Mouse (Mus musculus) left cerebral cortex, postnatal 4 days (tissue): Measurements from ENCODE around the gene Rabep1. TPM values are rescaled to one million over a fixed set of nuclear protein-coding genes. Genes with fewer than 3 reads are reported as not detected.

ENCODE experiments used
- DNase-seq: peaks from one replicate; pipeline ENCODE4 v3.0.0-alpha.2; 2022
- intact Hi-C: fragments of 180-260 bp; cut with DNase I; formaldehyde crosslinking; loops from one replicate; pipeline ENCODE4 v1.15.1; 2025
- total RNA-seq, 2 experiments: library from RNA; stranded (reverse); gene quantifications; 2 replicates each; pipeline ENCODE4 v1.2.3; 2021

Rabep1 gene
- total RNA-seq, 2 experiments from 2014 or later: 126 TPM

DNA sequence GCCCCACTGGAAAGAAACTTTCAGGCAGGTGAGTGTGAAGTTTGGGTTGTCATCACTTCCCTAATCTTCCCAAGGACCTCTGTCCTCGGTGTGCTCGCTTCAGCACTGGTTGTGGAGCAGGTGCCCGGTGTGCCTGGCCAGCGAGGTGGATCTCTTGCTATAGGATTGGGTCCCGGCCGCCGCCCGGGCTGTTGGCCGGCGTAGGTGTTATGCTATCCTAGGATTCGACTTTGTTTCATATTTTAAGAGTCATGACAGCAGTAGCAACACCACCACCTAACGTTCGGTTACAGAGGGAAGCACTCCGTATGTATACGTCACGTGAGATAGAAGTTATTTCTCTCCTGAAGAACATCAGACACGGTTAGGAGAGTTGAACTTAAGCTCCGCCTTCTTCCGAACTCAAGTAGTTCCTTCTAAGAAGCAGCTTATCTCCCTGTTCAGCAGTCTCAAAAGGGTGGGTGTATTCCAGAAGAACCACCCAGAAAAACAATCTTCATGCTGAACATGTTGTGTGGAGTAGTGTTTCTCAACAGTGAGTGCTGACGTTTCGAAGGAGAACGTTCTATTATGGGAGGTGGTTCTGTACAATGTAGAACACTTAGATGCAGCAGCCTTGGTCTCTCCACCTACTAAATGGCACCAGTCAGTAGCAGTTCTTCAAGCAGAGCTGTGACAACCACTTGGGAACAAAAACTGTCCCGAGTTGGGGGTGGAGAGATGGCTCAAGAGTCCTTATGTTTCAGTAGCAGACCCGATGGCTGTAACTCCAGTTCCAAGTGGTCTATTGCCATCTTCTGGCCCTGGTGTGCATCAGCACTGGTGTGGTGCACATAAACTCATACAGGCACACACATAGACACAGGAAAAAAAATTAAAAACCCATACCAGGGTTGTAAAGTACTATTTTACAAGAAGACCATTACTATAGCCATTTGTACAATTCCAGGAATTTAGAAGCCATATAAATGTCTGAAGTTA lies 126.3 kb downstream of the Rabep1 start:
- intact Hi-C loops: no loop called here
- DNase-seq: no peak

DNA sequence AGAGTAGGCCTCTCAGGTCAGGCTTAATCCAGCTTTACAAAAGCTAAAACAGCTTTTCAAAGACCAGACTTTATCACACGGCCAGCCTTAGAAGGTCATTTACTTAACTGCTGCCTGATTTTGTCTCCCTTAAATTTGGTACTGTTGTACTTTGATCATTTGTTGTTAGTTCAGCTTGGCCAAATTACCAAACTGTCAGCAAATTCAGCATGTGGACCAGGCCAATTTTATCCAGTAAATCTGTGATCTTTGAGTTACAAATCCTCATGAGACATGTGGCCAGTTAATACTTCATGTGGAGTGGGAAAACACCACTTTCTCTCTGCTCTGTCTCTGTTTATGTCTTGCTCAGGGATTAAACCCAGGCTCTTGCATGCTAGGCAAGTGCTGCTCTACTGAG lies 128.0 kb downstream of the Rabep1 start:
- no peak for DNase-seq
- intact Hi-C loops: no loop called here

DNA sequence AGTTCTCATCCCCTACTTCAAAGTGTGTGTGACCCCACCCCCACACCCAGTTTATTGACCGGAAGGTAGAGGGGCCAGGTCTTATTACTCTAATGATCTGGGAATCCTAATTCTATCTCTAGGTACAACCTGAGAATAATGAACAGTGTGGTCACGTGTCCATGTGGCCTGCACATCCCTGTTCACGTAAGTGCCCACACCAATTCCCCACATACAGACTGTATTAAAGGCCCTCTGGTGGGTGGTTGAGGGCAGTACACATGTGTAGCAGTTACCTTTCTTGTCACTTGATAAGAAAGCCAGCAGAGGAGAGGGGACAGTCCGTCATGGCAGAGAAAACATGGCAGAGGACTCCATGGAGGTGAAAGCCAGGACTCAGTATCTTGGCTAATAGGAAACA lies 129.4 kb downstream of the Rabep1 start:
- DNase-seq: peak; percentile 7
- intact Hi-C loops: no loop called here

DNA sequence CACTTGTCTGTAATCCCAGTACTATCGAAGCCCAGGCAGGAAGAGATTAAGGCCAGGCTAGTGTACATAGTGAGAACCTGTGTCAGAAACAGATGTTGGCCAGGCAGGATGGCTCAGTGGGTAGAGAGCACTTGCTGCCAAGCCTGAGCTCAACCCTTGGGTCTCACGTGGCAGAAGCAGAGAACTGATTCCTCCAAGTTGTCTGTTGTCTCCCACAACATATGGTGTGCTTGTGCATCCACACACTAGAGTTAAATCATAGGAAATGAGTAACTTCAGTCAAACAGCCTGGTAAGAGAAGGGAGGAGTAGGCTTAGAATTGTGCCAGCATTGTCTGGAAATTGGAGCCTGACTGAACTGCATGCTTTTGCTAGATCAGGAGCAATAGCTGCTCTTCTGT lies 130.6 kb downstream of the Rabep1 start:
- intact Hi-C loops: no loop called here
- no peak for DNase-seq

DNA sequence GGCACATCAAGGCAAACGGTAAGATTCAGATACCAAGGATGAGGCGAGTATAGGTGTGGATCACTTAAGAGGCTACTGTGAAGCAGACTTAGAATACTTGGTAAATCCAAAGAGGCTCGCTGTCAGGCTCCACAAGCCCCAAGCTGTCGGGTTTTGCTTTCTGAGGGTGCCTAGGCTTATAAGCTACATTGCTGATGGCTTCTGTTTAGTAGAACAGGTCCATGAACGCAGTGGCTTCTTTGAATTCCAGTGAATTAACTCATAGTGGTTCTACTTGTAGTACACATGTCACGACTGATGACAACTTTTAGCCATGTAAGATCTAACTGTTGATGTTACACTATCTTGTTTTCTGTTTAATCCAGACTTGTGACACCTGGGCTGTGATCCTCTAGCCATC lies 132.7 kb downstream of the Rabep1 start:
- intact Hi-C loops: no loop called here
- no peak for DNase-seq

DNA sequence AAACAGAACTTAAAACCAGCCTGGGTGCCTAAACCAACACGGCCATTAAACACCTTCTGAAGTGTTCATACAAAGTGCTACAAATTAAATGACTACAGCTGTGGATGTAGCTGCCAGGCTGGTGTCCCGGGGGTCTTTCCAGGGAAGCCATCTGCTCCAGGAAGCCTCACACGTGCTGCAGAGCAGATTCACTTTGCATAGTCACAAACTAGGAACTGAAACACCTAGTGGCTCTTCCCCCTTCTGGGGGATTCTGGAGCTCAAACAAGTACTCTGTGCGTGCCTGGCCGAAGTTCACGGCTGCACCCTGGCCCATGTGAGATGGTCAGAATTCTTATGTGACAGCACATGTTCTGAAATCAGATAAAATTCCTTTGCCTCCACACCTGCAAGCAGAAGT lies 135.7 kb downstream of the Rabep1 start:
- intact Hi-C loops: no loop called here
- DNase-seq: no peak

DNA sequence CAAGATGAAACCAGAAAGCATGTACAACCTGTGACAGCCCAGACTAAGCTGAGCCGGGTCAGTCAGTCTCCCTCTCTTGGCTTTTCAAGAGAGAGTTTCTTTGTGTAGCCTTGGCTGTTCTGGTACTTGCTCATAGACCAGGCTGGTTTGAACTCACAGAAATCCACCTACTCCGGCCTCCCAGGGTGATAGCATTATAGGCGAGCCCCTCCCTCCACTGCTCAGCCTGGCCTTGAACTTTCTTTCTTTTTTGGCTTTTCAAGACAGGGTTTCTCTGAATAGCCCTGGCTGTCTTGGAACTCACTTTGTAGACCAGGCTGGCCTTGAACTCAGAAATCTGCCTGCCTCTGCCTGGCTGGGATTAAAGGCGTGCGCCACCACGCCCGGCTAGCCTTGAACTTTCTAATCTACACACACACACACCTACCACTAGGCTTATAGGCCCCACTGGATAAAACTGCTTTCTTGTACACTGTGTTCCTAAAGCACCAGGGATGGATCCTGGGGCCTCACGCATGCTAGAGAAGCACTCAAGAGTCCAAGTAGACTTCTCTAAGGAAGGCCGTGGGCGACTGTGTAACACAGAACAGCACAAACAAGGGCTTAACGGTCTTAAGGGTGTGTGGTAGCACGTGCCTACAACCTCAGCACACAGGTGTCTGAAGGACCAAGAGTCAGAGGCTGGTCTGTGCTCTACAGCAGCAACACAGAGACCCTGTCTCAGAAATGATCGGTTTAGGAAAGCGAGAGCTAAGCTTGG lies 136.4 kb downstream of the Rabep1 start:
- DNase-seq: no peak
- intact Hi-C loops: no loop called here

DNA sequence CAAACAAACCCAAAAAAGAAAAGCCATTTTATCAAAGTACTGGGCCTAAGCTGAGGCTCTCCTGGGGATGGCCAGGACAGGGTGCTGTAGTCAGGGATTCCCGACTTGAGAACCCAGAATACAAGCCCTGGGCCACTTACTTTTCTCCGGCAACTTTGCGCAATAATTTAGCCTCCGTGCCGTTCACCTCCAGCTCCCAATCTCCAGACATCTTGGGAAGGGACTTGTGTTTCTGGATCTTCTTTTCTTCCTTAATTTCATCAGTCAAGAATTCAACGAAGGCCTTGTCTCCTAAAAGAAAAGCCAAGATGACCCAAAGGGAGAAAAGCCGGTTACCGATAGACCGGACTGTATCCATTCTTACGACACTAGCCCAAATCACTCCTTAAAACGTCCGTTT lies 137.5 kb downstream of the Rabep1 start:
- no peak for DNase-seq
- intact Hi-C loops: no loop called here

DNA sequence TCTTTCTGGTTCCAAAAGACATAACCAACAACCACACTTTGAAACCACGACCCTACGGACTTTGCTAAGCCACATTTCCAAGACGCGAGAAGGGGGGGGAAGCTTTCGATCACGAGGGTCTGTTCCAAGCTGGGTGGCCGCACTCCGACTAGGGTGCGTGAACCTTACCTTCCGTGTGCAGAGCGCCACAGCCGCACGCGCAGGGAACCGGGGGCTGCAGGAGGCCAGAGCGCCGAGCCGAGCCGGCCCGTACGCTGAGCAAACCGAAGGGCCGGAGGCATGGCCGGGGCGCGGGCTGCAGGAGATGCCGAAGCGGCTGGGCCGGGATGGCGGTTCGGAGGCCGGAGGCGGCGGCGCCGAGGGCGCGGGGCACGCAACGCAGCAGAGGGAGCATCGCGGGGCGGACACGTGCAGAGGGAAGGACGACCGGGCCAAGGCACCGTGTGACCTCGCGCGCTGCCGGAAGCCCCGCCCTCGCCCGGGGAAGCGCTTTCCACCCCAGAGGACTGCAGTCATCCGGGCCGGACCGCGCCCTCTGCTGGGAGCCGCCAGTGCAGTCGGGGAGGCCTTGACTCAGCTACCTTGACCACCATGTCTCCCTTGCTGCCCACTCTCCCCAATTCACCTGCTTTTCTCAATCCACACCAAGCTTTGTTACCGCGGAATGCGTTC lies 138.1 kb downstream of the Rabep1 start, which contains the start of gene C1qbp:
Gene C1qbp, minus strand, starts transcription at position 470 of the 672 bp plus-strand sequence.
- intact Hi-C loops: no loop called here
- DNase-seq: peak; percentile 96

Other genes with a start within 250 kb of the Rabep1 start
- not detected for gene 4930544D05Rik, start 228.9 kb upstream of the Rabep1 start, total RNA-seq
- gene Chrne, start 225.6 kb upstream of the Rabep1 start, total RNA-seq: not detected
- gene Gp1ba, start 205.7 kb upstream of the Rabep1 start, total RNA-seq: under 1 TPM in 1 of 2 experiments, not detected in 1; 0.18 TPM
- 10 to 100 TPM; 52.1 to 52.3 TPM for gene Rnf167, start 197.5 kb upstream of the Rabep1 start, total RNA-seq
- 10 to 100 TPM; 88.6 to 92.5 TPM for gene Slc25a11, start 197.3 kb upstream of the Rabep1 start, total RNA-seq
- gene Pfn1, start 190.1 kb upstream of the Rabep1 start, total RNA-seq: 100 to 1,000 TPM; 319 to 321 TPM
- 1 to 10 TPM; 8.1 to 9.3 TPM for gene Eno3, start 187.6 kb upstream of the Rabep1 start, total RNA-seq
- gene Spag7, start 175.4 kb upstream of the Rabep1 start, total RNA-seq: 10 to 100 TPM; 50.6 to 56.8 TPM
- 10 to 100 TPM; 65.7 to 69.5 TPM for gene Camta2, start 156.7 kb upstream of the Rabep1 start, total RNA-seq
- under 1 TPM; 0.30 to 0.77 TPM for gene Inca1, start 144.6 kb upstream of the Rabep1 start, total RNA-seq
- gene Kif1c, start 144.2 kb upstream of the Rabep1 start, total RNA-seq: 10 to 100 TPM; 35.1 to 35.5 TPM
- 10 to 100 TPM; 15.3 to 17.4 TPM for gene Zfp3, start 80.6 kb upstream of the Rabep1 start, total RNA-seq
- gene Scimp, start 32.2 kb upstream of the Rabep1 start, total RNA-seq: not detected
- gene Nup88, start 125.2 kb downstream of the Rabep1 start, total RNA-seq: 10 to 100 TPM; 76.9 to 77.8 TPM
- gene Rpain, start 125.4 kb downstream of the Rabep1 start, total RNA-seq: 10 to 100 TPM; 50.2 to 50.7 TPM
- 100 to 1,000 TPM; 122 to 139 TPM for gene C1qbp, start 138.2 kb downstream of the Rabep1 start, total RNA-seq
- 10 to 100 TPM; 26.4 TPM for gene Dhx33, start 159.7 kb downstream of the Rabep1 start, total RNA-seq
- 10 to 100 TPM; 13.5 to 14.5 TPM for gene Mis12, start 174.8 kb downstream of the Rabep1 start, total RNA-seq
- 10 to 100 TPM; 23.1 to 28.8 TPM for gene Derl2, start 175.1 kb downstream of the Rabep1 start, total RNA-seq
- 100 to 1,000 TPM; 252 to 265 TPM for gene 6330403K07Rik, start 188.7 kb downstream of the Rabep1 start, total RNA-seq